Mouse (Mus musculus): ENCODE data around the gene Ifitm5. TPM values are rescaled to one million over a fixed set of nuclear protein-coding genes. Genes with fewer than 3 reads are reported as not detected.

Gene Ifitm5
- polyA plus RNA-seq, 1 experiment from 2014 or later: 1.6 TPM

GRCm38 (mm10) chr7:140922398-140923069 lies 27.6 kb downstream of the Ifitm5 start:
- Histone ChIP-seq H3K4me3 (ENCODE audit: low read depth, low read length) (peak overlapping the region; percentile 24), H3K36me3 (ENCODE audit: insufficient read depth, low read length) (no peaks in the 10 kb centered on the region), H3K4me1 (ENCODE audit: insufficient read depth, low read depth, low read length) (peaks cover 10% of the 10 kb centered on the region; the same call in 1 of the 2 replicates), H3K9ac (replicated peaks; ENCODE audit: low read depth) (no peak overlapping the region), H3K27me3 (replicated peaks; ENCODE audit: insufficient read depth, low read length) (peaks cover 55% of the 10 kb centered on the region), H3K9me3 (ENCODE audit: low read length) (no peaks in the 10 kb centered on the region), H3K27ac (ENCODE audit: low read length) (no peak overlapping the region), H3K4me2 (replicated peaks; ENCODE audit: low read depth, low read length) (peak overlapping the region; percentile 46)
- under 1% methylated on average over 49 of the region's 49 CpGs for WGBS
- no peak for TF ChIP-seq CTCF (IDR thresholded peaks at IDR 0.05)
- TF ChIP-seq EP300 (IDR thresholded peaks at IDR 0.05): no peak
- DNase-seq (ENCODE audit: low spot score) (peak; percentile 26), ATAC-seq (0 out of 2 replicates have a peak, but pooled peaks have one; percentile 16)

- Histone ChIP-seq H3K36me3 (ENCODE audit: insufficient read depth, low read length) (no peaks in the 10 kb centered on the region), H3K9me3 (ENCODE audit: low read length) (no peaks in the 10 kb centered on the region), H3K27ac (ENCODE audit: low read length) (no peak overlapping the region), H3K9ac (replicated peaks; ENCODE audit: low read depth) (no peak overlapping the region), H3K4me3 (ENCODE audit: low read depth, low read length) (no peak overlapping the region), H3K27me3 (replicated peaks; ENCODE audit: insufficient read depth, low read length) (peaks cover 55% of the 10 kb centered on the region), H3K4me2 (replicated peaks; ENCODE audit: low read depth, low read length) (no peak overlapping the region), H3K4me1 (ENCODE audit: insufficient read depth, low read depth, low read length) (peaks cover 10% of the 10 kb centered on the region; the same call in 1 of the 2 replicates)
- TF ChIP-seq EP300 (IDR thresholded peaks at IDR 0.05): no peak
- DNase-seq (ENCODE audit: low spot score) (no peak), ATAC-seq (no peak)
- WGBS: 30% methylated on average over 22 of the region's 22 CpGs
Observed at GRCm38 (mm10) chr7:140921225-140921975, 28.7 kb downstream of the Ifitm5 start.

GRCm38 (mm10) chr7:140920418-140921029 lies 29.6 kb downstream of the Ifitm5 start, which contains the start of gene Nlrp6:
Gene Nlrp6, plus strand, starts transcription at chr7:140920902.
- peaks cover 10% of the 10 kb centered on the region; the same call in 1 of the 2 replicates for H3K4me1 ChIP-seq (ENCODE audit: insufficient read depth, low read depth, low read length)
- no peak within 1 kb of the TSS for H3K27ac ChIP-seq (ENCODE audit: low read length)
- no peak within 1 kb of the TSS for H3K9ac ChIP-seq (replicated peaks; ENCODE audit: low read depth)
- ATAC-seq (no peak), DNase-seq (ENCODE audit: low spot score) (no peak)
- H3K27me3 ChIP-seq (replicated peaks; ENCODE audit: insufficient read depth, low read length): peaks cover 55% of the 10 kb centered on the region
- no peak within 1 kb of the TSS for H3K4me3 ChIP-seq (ENCODE audit: low read depth, low read length)
- H3K4me2 ChIP-seq (replicated peaks; ENCODE audit: low read depth, low read length): no peak within 1 kb of the TSS
- no peaks in the 10 kb centered on the region for H3K9me3 ChIP-seq (ENCODE audit: low read length)
- H3K36me3 ChIP-seq (ENCODE audit: insufficient read depth, low read length): no peaks in the 10 kb centered on the region
- TF ChIP-seq EP300 (IDR thresholded peaks at IDR 0.05) (no peak), CTCF (IDR thresholded peaks at IDR 0.05) (no peak)
- WGBS: 58% methylated on average over 8 of the region's 8 CpGs

GRCm38 (mm10) chr7:140919911-140920310 lies 30.2 kb downstream of the Ifitm5 start:
- WGBS: 32% methylated on average over 4 of the region's 4 CpGs
- Histone ChIP-seq H3K27ac (ENCODE audit: low read length) (no peak overlapping the region), H3K4me2 (replicated peaks; ENCODE audit: low read depth, low read length) (no peak overlapping the region)

GRCm38 (mm10) chr7:140914031-140914690 lies 35.9 kb downstream of the Ifitm5 start:
- no peaks in the 10 kb centered on the region for H3K9me3 ChIP-seq (ENCODE audit: low read length)
- H3K27me3 ChIP-seq (replicated peaks; ENCODE audit: insufficient read depth, low read length): no peaks in the 10 kb centered on the region
- no peak for TF ChIP-seq EP300 (IDR thresholded peaks at IDR 0.05)
- TF ChIP-seq CTCF (IDR thresholded peaks at IDR 0.05): no peak
- no peak overlapping the region for H3K4me2 ChIP-seq (replicated peaks; ENCODE audit: low read depth, low read length)
- no peak for DNase-seq (ENCODE audit: low spot score)
- H3K4me1 ChIP-seq (ENCODE audit: insufficient read depth, low read depth, low read length): no peaks in the 10 kb centered on the region
- H3K36me3 ChIP-seq (ENCODE audit: insufficient read depth, low read length): no peaks in the 10 kb centered on the region
- H3K4me3 ChIP-seq (ENCODE audit: low read depth, low read length): no peak overlapping the region
- no peak overlapping the region for H3K27ac ChIP-seq (ENCODE audit: low read length)
- no peak overlapping the region for H3K9ac ChIP-seq (replicated peaks; ENCODE audit: low read depth)
- 85% methylated on average over 8 of the region's 8 CpGs for WGBS
- no peak for ATAC-seq

More at GRCm38 (mm10) chr7:140919911-140920310, 30.2 kb downstream of the Ifitm5 start:
- TF ChIP-seq EP300 (IDR thresholded peaks at IDR 0.05) (no peak), CTCF (IDR thresholded peaks at IDR 0.05) (no peak)
- Histone ChIP-seq H3K4me1 (ENCODE audit: insufficient read depth, low read depth, low read length) (peaks cover 10% of the 10 kb centered on the region; the same call in 1 of the 2 replicates), H3K36me3 (ENCODE audit: insufficient read depth, low read length) (no peaks in the 10 kb centered on the region), H3K4me3 (ENCODE audit: low read depth, low read length) (no peak overlapping the region), H3K27me3 (replicated peaks; ENCODE audit: insufficient read depth, low read length) (peaks cover 55% of the 10 kb centered on the region), H3K9ac (replicated peaks; ENCODE audit: low read depth) (no peak overlapping the region), H3K9me3 (ENCODE audit: low read length) (no peaks in the 10 kb centered on the region)
- no peak for ATAC-seq
- no peak for DNase-seq (ENCODE audit: low spot score)

Data from lung, postnatal 0 days (tissue).